Mouse (Mus musculus) embryonic fibroblast, embryonic 13.5 days (primary cell): Measurements from ENCODE around the gene Gm49373.

Experiments
- CTCF ChIP-seq: IDR thresholded peaks from 2 replicates; pipeline ENCODE4 v1.5.1; 2011; ENCODE audit warnings: mild to moderate bottlenecking, control low read depth, low read length, moderate library complexity, borderline replicate concordance; ENCODE audit not compliant: insufficient read depth
- POLR2A ChIP-seq: IDR thresholded peaks from 2 replicates; pipeline ENCODE4 v1.6.1; 2011; ENCODE audit warnings: low read depth, mild to moderate bottlenecking, control low read depth, low read length, moderate library complexity

DNA sequence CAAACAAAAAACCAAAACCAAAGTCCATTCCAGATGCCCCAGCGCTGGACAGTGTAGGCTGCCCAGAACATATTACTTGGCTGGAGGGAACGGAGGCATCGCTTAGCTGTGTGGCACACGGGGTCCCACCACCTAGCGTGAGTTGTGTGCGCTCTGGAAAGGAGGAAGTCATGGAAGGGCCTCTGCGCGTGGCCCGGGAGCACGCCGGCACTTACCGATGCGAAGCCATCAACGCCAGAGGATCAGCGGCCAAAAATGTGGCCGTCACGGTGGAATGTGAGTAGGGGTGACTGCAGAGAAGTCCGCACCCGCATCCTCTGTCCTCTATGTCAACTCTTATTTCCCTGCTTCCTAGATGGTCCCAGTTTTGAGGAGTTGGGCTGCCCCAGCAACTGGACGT is 36.7 kb downstream of the Gm49373 start:
- TF ChIP-seq CTCF (no peak), POLR2A (no peak)
